Mouse (Mus musculus): ENCODE measurements around the gene Dusp1.

The Dusp1 gene

DNA sequence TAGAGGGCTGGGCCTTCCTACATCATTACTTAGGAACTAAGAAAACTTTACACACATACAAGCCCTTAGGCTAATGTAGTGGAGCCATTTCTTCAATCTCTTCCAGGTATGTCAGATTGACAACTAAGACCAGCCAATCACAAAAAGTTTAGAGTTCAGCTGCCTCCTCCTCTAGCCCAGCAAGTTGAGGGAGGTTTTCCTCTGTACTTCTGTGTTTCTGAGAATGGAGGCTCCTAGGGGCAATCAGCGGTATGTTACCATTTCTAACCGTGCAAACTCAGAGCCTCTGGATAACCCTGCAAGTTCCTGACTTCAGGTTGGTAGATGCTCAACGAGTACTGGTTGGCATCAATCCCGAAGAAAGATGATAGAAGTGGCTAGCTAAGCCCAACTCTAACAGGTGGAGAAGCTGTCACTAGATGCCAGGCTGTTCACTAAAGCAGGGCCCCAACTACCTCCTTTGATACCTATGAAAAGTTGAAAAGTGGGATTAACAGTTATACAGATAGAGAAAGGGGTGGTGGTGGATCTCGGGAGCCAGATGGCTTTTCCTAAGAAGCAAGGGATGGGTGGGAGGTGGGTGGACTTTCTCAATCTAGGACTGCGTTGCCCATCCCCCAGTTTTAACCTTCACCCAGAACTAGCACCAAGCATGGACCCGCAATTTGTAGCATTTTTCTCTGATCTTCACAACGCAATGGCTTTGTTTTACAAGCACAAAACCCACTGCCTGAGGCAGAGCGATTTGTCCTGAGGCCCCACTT lies 1.2 kb downstream of the Dusp1 start:
- no peak for DNase-seq (ENCODE audit: low spot score)

DNA sequence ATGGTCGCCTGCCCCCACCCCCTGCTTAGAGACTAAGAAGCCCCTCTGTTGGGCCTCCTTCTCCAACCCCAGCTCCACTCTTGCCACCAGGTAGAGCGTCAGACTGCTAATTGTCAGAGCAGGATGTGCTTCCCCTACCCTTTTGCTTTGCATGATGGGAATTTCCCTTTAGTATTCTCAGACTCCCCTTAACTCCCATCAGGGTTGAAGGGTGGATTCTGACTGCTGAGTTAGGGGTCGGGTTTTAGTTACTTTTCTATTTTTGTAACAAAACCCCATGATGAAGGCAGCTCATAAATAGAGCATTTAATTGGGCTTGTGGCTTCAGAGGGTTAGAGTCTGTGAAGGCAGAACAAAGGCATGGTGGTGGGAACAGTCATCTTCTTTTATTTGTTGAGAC lies 8.9 kb downstream of the Dusp1 start:
- no peak for DNase-seq (ENCODE audit: low spot score)

DNA sequence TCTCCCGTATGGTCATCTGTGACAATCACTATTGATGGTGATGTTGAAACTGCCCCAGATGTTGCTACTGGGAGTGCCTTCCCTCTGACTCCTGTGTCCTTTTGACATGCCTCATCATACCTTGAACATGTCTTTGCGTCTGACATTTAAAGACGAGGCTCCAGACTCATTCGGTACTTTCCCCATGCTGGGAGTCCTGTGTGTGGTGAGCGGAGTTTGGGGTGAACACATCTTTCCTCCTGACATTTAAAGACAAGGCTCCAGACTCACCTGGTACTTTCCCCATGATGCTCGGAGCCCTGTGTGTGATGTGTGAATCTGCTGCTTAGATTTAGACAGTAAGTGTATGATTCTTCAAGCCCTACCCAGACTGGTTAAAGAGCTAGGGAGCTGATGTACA lies 10.8 kb downstream of the Dusp1 start:
- no peak for DNase-seq (ENCODE audit: low spot score)

DNA sequence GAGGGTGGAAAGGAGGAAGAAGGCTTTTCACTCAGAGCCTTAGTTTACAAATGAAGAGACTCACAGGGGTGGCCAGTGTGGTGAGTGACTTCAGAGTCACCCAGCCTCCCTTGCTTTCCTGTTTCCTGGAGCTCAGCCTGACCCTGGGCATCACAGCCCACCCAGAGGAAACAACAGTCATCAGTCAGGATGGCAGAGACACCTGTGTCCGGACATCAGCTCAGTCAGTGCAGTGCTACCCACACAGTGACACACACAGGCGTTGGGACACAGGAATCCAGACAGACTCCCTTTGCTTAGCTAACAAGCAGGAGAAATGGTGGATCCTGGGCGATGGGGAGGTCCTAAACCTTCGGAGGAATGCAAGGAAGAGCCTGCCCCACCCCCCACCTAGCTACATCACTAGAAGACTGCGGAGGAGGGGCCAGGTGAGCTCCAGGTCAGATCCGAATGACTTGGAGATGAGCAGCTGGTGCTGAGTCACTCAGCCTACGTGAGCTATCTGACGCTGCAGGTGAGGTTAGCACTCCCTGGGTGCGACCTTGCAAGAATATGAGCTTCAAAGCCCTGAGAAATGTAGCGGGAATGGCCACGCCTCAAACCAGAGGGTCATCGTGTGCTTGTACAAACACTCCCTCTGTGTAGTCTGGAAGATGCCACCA lies 12.6 kb downstream of the Dusp1 start:
- DNase-seq (ENCODE audit: low spot score), result no peak

DNA sequence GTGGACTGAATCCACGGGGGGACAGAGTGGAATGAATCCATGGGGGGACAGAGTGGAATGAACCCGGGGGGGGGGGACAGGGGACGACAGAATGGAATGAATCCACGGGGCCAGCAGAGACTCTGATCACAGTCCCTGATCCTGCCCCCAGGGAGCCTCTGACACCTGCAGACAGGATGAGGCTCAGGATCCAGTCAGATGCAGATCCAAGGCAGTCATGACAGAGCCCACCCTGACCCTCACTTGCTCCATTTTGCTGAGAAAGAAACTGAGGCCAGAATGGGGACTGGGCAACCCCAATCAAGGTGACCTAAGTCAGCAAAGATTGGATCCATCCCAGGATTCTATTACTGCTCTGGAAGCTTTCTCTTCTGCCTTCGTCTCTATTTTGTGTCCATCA lies 13.4 kb downstream of the Dusp1 start:
- no peak for DNase-seq (ENCODE audit: low spot score)

DNA sequence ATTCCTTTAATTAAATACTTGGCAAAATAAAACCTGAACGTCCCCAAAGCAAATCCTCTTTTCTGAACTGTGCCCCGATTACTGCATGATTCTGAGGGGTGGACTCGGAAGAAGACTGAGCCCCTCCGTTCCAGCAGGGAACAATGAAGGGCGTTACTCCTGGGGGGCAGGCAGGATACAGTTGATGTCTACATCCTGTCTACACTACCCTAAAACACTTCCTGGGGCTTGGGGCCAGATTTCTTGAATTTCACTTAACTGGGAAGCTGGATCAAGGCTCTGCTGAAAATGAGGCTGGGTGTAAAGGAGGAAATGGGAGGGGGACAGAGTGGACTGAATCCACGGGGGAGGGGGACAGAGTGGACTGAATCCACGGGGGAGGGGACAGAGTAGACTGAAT lies 14.2 kb downstream of the Dusp1 start:
- DNase-seq (ENCODE audit: low spot score), result no peak

DNA sequence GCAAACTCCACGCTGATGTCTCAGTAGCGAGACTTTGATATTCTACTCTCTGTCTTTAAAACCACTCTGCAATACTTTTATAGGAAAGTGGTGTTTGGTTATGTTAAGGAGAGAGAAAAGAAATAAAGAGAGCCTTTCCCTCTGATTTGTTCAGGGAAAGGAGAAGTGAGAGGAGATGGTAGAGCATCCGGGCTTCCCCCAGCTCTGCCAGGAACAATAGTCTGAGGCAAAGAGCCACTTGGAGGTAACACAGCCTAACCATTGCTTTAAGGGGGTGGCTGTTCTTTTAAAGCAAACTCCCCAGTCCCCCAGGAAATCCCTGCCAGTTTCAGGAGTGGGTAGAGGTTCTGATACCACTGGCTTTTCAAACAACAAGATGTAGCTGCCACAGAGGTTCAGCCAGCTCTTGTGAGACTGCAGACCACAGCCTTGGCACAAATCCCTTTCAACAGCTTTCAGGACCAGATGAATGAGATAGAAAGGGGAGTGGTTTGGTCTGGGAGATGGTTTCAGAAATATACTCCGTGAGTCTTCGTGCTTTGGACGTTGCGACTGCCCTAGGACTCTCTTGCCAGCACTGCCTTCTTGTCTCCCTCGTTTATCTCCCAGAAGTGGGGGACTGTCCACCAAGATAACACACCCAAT lies 17.5 kb downstream of the Dusp1 start:
- no peak for DNase-seq (ENCODE audit: low spot score)

DNA sequence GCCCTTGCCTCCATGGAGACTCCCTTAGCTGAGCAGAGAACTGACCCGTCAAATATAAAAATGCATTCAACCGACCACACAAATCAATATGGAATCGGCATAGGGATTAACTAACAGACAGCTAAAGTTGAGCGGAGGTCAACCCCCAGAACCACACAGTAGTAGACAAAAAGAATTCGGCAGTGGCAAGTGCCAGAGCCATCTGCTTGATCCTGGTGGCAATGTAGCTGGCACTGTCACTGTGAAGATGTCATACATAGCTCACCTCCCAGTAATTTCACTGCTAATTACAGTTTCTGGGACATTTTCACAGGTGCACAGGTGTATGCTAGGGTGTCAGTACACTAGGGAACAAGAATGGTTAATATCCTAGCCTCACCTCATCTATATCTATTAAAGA lies 21.8 kb downstream of the Dusp1 start:
- DNase-seq (ENCODE audit: low spot score), result no peak

DNA sequence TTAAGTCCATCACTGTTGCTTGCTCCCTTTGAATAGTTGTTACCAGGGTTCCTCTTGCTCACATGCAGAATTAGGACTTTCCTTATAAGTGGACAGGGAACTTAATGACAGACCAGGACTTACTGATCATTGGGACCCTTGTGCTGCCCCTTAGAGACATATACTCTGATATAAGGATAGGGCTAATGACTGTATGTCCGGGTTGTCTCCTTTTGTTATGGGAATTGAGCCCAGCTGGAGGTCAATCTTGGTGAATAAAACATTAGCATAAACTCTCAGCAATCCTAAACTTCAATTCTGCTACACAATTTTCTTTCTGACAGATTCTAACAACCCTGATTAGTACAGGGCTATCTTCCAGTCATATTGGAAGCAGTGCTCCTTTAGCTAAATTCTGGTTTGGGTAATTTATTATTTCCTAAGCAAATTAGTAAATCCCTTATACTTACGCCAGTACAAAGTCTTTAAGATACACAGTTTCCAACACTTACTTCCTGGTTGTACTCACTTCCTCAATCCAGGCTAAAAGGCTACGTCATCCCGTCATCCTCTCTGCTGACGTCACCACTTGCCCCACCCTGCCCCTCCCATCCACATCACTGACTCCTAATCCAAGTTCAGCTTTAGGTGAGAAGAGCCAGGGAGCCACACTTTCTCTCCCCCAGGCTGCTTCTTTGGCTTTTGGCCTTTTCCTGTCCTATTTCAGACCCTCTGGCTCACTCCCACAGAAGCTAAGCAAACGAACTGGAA lies 24.0 kb downstream of the Dusp1 start:
- no peak for DNase-seq (ENCODE audit: low spot score)

DNA sequence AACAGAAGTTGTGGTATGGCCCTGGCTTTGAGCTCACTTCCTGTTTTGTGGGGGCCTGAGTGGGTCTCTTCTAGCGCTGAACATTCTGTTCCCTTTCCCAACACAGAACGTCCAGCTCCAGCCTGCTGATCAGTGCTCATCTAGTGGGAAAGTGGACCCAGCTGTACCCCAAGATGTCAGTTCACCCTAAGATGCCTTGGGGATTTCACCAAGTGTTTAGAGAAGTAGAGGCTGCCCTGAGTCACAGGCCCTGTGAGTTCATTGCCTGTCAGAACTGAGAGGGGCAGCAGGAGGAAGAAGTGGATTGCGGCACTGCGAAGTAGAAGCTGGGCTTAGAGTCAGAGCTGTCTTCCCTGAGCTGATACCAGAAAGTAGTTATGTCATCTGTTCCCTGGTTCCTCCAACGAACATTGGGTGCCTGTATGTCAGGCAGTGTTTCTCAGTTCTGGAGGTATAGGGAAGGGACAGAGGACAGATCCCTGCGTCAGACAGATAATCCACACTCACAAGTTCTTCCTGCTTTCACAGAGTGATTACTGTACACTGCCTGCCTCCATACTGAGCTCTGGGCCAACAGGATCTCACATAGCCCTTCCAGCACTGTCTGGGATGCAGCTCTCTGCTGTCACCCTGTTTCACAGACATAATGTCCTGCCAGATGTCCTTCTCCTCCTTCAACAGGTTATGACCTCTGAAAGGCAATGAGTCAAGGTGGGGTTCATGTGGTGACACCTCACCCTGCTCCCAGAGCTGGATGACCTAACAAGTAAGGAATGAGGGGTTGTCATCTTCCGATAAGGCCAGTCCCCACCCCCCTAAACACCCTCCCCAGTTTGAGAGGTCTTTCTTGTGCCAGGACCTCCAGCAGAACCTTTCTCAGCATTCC lies 26.4 kb downstream of the Dusp1 start:
- DNase-seq (ENCODE audit: low spot score), result no peak

DNA sequence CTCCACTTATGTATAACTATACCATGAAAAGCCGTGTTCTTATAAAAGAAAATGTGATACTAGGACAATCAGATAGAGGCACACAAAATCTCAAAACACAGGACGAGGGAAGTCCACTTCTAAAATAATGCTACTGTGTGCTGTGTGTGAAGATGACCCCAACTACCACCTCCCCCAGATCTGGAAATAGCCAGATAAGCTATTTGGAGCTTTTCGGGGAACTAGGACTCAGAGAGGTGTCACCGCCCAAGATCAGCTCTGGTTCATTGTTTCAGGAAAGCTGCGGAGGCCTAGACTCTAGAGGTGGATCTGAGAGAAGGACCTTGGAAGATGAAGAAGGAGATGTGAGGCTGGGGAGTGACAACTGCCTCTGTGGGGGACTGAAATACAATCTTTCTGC lies 27.2 kb downstream of the Dusp1 start:
- DNase-seq (ENCODE audit: low spot score), result no peak

DNA sequence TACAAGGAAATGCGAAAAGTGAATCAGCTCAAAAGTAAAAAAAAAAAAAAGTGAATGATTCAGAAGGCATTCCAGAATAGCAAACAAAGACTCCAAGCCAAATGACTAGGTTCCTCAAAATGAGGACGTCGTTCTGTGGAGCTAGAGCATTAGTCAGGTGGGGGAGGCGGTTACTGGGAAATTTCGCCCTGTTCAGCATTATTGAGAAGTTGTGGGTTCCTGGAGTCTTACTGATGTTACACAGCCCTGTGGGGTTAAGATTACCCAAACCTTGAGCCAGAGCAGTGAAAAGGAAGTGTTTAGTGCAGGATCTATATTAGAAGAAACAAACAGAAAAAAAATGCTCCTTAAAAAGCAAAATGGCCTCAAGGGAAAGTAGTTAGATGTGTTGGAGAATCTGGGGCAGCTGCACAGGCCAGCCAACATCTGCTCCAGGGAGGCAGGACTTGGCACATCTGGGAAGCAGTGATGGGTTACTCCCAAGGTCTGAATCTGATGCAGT lies 28.0 kb downstream of the Dusp1 start:
- DNase-seq (ENCODE audit: low spot score), result no peak

DNA sequence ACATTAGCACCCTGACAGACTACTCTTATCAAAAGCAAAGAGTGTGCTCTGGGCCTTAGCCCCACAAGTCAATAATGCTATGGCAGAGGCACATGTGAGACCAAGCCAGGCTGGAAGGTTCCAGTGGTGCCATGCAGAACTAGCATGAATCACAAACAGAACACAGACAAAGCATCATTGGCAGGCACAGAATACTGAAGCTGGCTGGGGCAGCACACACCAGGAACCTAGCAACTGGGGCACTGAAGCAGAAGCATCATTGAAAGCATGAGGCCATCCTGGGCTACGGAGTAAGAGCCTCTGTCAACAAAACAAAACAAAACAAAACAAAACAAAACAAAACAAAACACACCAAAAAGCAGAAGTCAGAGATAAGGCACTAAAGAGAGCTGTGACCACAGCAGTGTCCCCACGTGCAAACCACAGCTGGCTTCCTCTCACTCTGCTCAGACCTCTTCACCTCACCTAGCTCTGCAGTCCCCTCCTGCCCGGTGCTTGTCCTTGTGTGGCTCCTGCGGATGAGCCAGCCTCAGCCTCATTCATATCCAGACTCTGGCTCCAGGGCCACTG lies 29.4 kb downstream of the Dusp1 start:
- DNase-seq (ENCODE audit: low spot score), result no peak

DNA sequence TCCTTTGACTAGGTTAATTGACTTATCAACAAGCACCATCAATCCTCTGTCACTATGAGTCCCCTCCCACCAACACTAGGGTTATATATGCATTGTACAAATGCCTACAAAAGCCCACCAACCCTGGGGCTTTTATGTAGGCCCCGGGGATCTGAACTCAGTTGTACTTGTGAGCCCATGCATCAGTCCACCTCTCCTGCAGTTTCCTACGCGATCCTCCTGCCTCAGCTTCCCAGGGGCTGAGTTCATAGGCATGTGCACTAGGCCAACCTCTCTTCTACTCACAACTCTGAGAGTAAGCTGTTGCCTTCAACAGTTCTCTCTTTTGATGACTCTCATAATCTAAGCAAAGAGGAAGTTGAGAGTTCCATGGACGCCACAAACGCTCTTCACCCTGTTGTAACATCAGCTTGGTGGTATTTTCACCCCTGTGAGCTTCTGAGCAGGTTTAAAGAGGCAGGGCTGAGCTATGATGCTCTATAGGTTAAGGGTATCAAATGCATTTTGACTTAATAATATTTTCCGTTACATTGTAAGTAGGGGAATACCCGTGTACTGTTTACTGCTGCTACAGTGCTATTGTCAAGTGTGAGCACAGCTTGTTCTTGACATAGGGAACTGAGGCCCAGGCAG lies 30.4 kb downstream of the Dusp1 start:
- DNase-seq (ENCODE audit: low spot score), result no peak

DNA sequence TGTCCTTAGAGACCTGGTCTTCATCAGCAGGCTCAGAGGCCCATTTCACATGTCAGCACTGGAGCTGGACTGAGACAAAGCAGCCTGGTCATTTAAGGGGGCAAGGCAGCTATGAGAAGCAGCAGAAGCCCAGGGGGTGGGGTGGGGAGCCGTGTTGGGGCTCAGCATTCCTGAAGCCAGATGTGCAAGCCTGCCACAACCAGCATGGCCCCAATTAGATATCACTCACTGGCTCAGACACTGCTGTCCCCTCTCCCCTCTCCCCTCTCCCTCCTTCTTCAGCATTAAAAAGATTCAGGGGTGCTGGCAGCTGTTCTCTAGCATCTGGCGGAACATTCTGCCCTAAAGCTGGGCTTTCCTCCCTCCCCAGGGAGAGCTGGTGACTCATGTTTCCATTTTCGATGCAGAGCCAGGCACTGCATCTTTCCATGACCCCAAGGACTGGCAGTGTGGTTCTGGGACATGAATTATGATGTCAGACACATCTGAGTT lies 31.3 kb downstream of the Dusp1 start:
- DNase-seq (ENCODE audit: low spot score), result no peak

DNA sequence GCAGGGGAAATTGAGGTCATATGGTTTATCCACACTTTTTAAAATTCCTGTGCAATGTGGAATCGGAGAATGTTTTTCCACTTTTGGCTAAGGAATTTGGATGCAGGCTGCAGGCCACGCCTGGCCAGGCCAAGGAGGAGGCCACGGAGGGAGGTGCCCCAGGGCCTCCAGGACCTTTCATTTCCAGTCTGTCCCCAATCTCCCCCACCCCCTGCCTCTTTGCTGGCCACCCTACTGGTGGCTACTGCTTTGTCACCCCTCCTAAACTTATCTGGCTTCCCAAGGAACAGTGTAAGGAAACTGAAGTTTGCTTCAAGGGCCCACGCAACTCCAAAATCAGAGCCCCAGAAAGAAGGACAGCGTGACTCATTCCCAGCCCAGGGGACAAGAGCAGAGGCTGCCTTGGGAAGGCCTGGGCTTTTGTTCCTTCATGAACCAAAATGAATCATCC lies 32.1 kb downstream of the Dusp1 start:
- no peak for DNase-seq (ENCODE audit: low spot score)

DNA sequence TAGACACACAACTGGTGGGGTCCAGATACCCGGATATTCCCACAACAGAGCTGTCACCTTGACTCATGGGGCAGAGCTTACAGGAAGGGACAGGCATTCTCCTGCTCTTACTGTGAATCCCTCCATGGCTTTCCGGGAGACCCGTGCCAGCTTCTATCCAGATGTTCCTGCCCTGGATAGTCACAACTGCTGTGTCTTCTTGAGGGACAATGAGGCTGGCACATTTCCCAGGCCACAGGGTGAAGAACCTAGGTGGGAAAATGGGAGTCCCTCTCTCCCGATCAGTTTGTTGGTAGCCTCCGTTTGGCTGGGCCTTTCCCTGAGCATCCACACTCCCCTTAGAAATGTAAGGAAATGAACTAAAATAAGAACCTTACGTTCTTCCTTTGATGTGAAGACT lies 33.2 kb downstream of the Dusp1 start:
- no peak for DNase-seq (ENCODE audit: low spot score)

DNA sequence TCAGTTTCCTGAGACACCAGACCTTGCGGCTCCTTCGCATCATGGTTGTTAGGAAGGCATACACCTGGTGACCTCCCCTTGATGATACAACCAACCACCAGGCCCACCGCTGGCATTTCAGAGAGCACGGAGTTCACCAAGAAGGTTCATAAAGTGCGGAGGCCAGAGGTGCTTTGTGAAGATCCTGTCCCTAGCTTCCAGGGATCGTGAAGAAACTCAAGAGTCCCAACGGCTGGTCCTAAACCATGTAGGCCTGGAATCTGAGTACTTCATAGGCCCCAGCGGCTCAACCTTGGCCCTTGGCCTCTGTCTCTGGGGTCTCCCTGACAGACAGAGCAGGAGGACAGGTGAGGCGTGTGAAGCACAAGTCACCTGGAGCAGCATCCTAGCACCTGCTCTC lies 34.6 kb downstream of the Dusp1 start:
- DNase-seq (ENCODE audit: low spot score), result no peak

DNA sequence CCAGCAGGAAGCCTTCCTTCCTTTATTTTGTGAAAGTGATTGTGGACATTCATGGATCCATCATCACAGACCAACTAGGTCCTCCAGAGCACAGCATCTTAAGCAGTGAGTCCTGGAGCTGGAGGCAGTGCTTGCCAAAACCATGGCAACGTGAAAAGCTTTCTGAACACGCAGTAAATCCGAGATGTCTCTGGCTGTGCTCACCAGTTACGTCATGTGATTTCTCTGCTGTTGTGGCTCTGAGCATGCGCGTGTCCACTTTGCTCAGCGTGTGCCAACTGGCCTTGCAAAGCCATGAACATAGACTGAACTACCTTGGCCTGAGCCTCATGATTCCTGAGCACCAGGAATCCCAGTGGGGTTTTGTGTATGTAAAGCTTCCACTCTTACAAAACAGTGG lies 36.6 kb downstream of the Dusp1 start:
- peak; percentile 56 for DNase-seq (ENCODE audit: low spot score)

DNA sequence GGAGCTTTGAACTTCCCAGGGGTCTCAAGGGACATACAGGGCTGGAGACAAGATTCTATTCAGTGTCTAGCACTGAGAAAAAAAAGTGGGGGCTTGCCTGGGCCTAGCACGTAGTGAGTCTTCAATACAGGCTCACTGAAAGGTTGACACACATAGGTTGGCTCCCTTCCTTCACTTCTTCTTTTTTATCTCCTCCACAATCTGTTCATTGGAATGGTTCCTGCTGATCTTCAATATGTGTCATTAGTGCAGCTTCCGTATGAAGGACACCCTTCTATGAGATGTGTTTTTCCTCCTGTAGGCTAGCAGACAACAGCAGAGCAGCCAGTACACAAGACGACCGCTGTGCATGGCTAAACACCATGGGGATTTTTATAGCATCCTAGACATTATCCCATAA lies 37.1 kb downstream of the Dusp1 start:
- no peak for DNase-seq (ENCODE audit: low spot score)

Measured in layer of hippocampus, adult 11-12 months (tissue).